Mouse (Mus musculus) spleen, adult 12 weeks (tissue): ENCODE data around the gene Rhot2.

Experiments used
- DNase-seq: peaks from one replicate; pipeline ENCODE4 v3.0.0; 2022; ENCODE audit warnings: low spot score

The Rhot2 gene

GRCm38 (mm10) chr17:25841117-25841880, 3.4 kb downstream of the Rhot2 start, which contains the start of gene Gm20683:
TSS of gene Gm20683 (minus strand) at chr17:25841763.
- DNase-seq: no peak

- DNase-seq: no peak
Measured at GRCm38 (mm10) chr17:25840519-25840918, 4.1 kb downstream of the Rhot2 start.

GRCm38 (mm10) chr17:25839455-25840235, 5.0 kb downstream of the Rhot2 start:
- DNase-seq: no peak

GRCm38 (mm10) chr17:25838904-25839303, 5.7 kb downstream of the Rhot2 start:
- no peak for DNase-seq

- no peak for DNase-seq
Measured at GRCm38 (mm10) chr17:25837533-25837932, 7.1 kb downstream of the Rhot2 start.

- no peak for DNase-seq
Measured at GRCm38 (mm10) chr17:25837076-25837410, 7.6 kb downstream of the Rhot2 start, which contains the start of gene Rhbdl1. TSS of gene Rhbdl1 (minus strand) at chr17:25837295.

GRCm38 (mm10) chr17:25836397-25837075, 8.1 kb downstream of the Rhot2 start:
- no peak for DNase-seq

- no peak for DNase-seq
Measured at GRCm38 (mm10) chr17:25835816-25836215, 8.8 kb downstream of the Rhot2 start.

- DNase-seq: no peak
Measured at GRCm38 (mm10) chr17:25835301-25835700, 9.3 kb downstream of the Rhot2 start.

- no peak for DNase-seq
Measured at GRCm38 (mm10) chr17:25834595-25835222, 9.9 kb downstream of the Rhot2 start.

- DNase-seq: no peak
Measured at GRCm38 (mm10) chr17:25833961-25834594, 10.6 kb downstream of the Rhot2 start.

GRCm38 (mm10) chr17:25833291-25833663, 11.4 kb downstream of the Rhot2 start, which contains the start of gene Stub1:
TSS of gene Stub1 (minus strand) at chr17:25833404.
- DNase-seq: no peak

- peak; percentile 96 for DNase-seq
Measured at GRCm38 (mm10) chr17:25832436-25833290, 12.0 kb downstream of the Rhot2 start.

GRCm38 (mm10) chr17:25831451-25832281, 13.0 kb downstream of the Rhot2 start:
- DNase-seq: no peak

GRCm38 (mm10) chr17:25830806-25831431, 13.7 kb downstream of the Rhot2 start:
- no peak for DNase-seq

GRCm38 (mm10) chr17:25830200-25830753, 14.4 kb downstream of the Rhot2 start:
- DNase-seq: no peak

GRCm38 (mm10) chr17:25829558-25830017, 15.1 kb downstream of the Rhot2 start:
- DNase-seq: no peak

- DNase-seq: peak; percentile 56
Measured at GRCm38 (mm10) chr17:25828712-25829557, 15.7 kb downstream of the Rhot2 start, which contains the start of gene Jmjd8. TSS of gene Jmjd8 (plus strand) at chr17:25828867.
